Mouse (Mus musculus): Measurements from ENCODE around the gene Nfs1. TPM values are rescaled to one million over a fixed set of nuclear protein-coding genes. Genes with fewer than 3 reads are reported as not detected.
"Not testable (repeated sequence)": the region's sequence is repeated elsewhere in the genome, so short reads cannot be mapped to it uniquely, and the experiment has no call there.

The Nfs1 gene
- 54.3 and 71.4 TPM in 2 replicates for total RNA-seq (2015)
- total RNA-seq (2017) = 32.4 and 35.0 TPM in 2 replicates

GRCm38 (mm10) chr2:156143953-156144724 lies at the start of gene Nfs1, which contains the start of gene Romo1:
Gene Nfs1, minus strand, starts transcription at chr2:156144186.
Gene Romo1, plus strand, starts transcription at chr2:156144039.
- ATAC-seq (replicated peaks; ENCODE audit: poor library complexity) = peak; percentile 94

GRCm38 (mm10) chr2:156193066-156193862 lies 49.3 kb upstream of the Nfs1 start:
- no peak for ATAC-seq (replicated peaks; ENCODE audit: poor library complexity)

- ATAC-seq (replicated peaks; ENCODE audit: poor library complexity) = no peak
Observed at GRCm38 (mm10) chr2:156192068-156192467, 48.1 kb upstream of the Nfs1 start.

GRCm38 (mm10) chr2:156191540-156191939 lies 47.6 kb upstream of the Nfs1 start:
- ATAC-seq (replicated peaks; ENCODE audit: poor library complexity) = no peak

- peak; percentile 92 for ATAC-seq (replicated peaks; ENCODE audit: poor library complexity)
Observed at GRCm38 (mm10) chr2:156190004-156190896, 46.3 kb upstream of the Nfs1 start.

- not testable (repeated sequence) for ATAC-seq (replicated peaks; ENCODE audit: poor library complexity)
Observed at GRCm38 (mm10) chr2:156189241-156189640, 45.3 kb upstream of the Nfs1 start.

GRCm38 (mm10) chr2:156181592-156181991 lies 37.6 kb upstream of the Nfs1 start:
- ATAC-seq (replicated peaks; ENCODE audit: poor library complexity) = no peak

- no peak for ATAC-seq (replicated peaks; ENCODE audit: poor library complexity)
Observed at GRCm38 (mm10) chr2:156180824-156181590, 37.0 kb upstream of the Nfs1 start.

GRCm38 (mm10) chr2:156180094-156180821 lies 36.3 kb upstream of the Nfs1 start, which contains the start of gene Rbm39:
Gene Rbm39, minus strand, starts transcription at chr2:156180238.
- ATAC-seq (replicated peaks; ENCODE audit: poor library complexity) = peak; percentile 88

- ATAC-seq (replicated peaks; ENCODE audit: poor library complexity) = no peak
Observed at GRCm38 (mm10) chr2:156179796-156180093, 35.8 kb upstream of the Nfs1 start.

- ATAC-seq (replicated peaks; ENCODE audit: poor library complexity) = peak; percentile 55
Observed at GRCm38 (mm10) chr2:156179046-156179795, 35.2 kb upstream of the Nfs1 start.

- no peak for ATAC-seq (replicated peaks; ENCODE audit: poor library complexity)
Observed at GRCm38 (mm10) chr2:156177651-156178050, 33.7 kb upstream of the Nfs1 start.

GRCm38 (mm10) chr2:156177079-156177478 lies 33.1 kb upstream of the Nfs1 start:
- ATAC-seq (replicated peaks; ENCODE audit: poor library complexity) = no peak

- ATAC-seq (replicated peaks; ENCODE audit: poor library complexity) = no peak
Observed at GRCm38 (mm10) chr2:156166557-156166956, 22.6 kb upstream of the Nfs1 start.

GRCm38 (mm10) chr2:156165478-156165877 lies 21.5 kb upstream of the Nfs1 start:
- ATAC-seq (replicated peaks; ENCODE audit: poor library complexity) = no peak

GRCm38 (mm10) chr2:156151538-156151937 lies 7.6 kb upstream of the Nfs1 start:
- no peak for ATAC-seq (replicated peaks; ENCODE audit: poor library complexity)

- no peak for ATAC-seq (replicated peaks; ENCODE audit: poor library complexity)
Observed at GRCm38 (mm10) chr2:156147316-156147915, 3.4 kb upstream of the Nfs1 start.

- ATAC-seq (replicated peaks; ENCODE audit: poor library complexity) = no peak
Observed at GRCm38 (mm10) chr2:156146272-156146989, 2.4 kb upstream of the Nfs1 start.

All from megakaryocyte progenitor cell, adult 5-6 weeks (primary cell).